Mouse (Mus musculus) left cerebral cortex, postnatal 4 days (tissue): ENCODE results near the gene Cish. TPM values are rescaled to one million over a fixed set of nuclear protein-coding genes. Genes with fewer than 3 reads are reported as not detected.
A peak's percentile ranks its signal among the peaks of the same experiment; 100 is the strongest.
"Not testable (repeated sequence)": the region's sequence is repeated elsewhere in the genome, so short reads cannot be mapped to it uniquely, and the experiment has no call there.

Experiments
- DNase-seq: peaks from one replicate; pipeline ENCODE4 v3.0.0-alpha.2; 2022
- intact Hi-C: fragments of 180-260 bp; cut with DNase I; formaldehyde crosslinking; loops from one replicate; pipeline ENCODE4 v1.15.1; 2025
- total RNA-seq, 2 experiments: library from RNA; stranded (reverse); gene quantifications; 2 replicates each; pipeline ENCODE4 v1.2.3; 2021

Cish gene
- total RNA-seq, 2 experiments from 2014 or later = 16.4 to 17.5 TPM

DNA sequence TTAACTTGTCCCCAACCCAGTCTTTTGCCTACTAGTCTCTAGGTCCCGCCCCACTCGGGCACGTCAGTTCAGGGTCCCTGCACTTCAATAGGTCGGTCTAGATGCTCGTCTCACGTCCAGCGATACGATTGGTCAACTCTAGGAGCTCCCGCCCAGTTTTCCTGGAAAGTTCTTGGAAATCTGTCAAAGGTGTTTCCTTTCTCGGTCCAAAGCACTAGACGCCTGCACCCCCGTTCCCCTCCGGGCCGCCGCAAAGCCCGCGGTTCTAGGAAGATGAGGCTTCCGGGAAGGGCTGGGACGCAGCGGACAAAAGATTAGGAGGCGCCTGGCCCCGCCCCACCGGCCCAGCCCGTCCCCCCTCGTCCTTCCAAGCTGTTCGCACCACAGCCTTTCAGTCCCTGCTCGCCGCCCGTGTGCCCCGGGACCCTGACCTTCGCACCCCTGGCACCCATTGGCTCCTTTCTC lies 707 bp downstream of the Cish start:
- intact Hi-C loops = loop anchor here (5.0 kb wide), 1 partner anchor 216 kb away; no protein-coding TSS in a partner anchor
- peak; percentile 93 for DNase-seq

DNA sequence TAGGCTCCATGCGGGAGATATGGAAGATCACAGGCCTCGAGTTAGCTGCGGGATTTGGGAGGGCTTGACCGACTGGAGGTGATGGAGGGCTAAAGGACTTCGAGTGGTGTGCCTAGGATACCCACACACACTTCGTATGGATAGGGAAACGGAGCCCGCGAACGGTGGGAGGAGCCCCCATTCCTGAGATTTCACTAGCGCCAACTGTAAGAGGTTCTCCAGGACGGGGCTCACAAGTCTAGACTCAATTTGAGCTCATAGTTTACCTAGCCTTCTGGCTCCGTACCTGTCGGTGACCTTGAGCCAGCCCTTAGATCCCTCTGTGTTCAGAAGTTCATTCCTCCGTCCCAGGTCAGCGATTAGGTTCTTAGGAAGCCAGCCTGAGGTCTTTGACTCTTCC lies 1.2 kb downstream of the Cish start:
- no peak for DNase-seq
- intact Hi-C loops = loop anchor here (5.0 kb wide), 1 partner anchor 215 kb away; no protein-coding TSS in a partner anchor

DNA sequence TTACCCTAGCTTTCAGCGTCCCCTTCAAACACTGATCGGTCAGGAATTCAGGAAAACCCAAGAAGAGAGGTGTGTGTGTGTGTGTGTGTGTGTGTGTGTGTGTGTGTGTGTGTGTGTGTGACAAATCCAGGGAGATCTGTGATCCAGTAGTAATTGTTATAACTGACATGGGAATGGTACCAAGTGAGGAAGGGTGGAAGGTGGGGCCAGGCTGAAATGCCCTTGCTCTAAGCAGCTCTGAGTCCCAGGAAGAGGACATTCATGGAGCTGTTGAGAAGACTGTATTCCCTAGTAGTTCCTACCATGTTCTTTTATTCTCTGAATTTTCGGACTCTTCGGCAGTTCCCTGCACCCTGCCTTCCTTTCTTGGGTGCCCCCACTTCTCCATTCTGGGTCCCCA lies 1.8 kb downstream of the Cish start:
- DNase-seq = no peak
- intact Hi-C loops = loop anchor here (5.0 kb wide), 1 partner anchor 215 kb away; no protein-coding TSS in a partner anchor

DNA sequence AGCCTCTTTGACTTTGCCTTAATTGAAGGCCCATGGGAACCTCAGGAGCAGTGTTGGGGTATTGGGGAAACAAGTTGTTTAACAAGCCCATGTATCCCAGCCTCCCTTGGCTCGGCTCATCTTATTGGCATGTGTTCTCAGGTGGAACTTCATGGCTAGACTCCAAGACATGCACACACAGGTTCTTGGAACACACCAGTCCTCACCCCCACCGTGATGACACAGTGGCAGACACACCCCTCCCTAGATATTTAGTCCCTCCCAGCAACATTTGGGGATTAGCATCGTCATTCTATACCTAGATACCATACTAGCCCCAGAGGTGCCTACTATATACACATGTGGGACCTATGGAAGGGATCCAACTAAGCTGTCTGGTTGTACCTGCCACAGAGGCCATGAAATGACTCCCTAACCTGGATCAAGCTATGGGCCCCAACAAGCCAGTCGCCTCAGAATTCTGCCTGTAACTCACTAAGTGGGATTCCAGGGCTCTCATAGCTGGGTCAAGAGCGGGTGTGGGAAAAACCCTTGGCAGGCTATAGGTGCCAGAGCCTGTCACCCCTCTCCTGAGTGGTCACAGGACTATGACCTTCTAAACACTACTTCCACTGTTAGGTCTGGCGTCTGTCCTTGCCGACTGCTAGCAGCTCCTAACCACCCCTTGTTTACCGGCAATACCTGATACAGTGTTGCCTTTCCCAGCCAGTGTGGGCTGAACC lies 2.4 kb downstream of the Cish start:
- intact Hi-C loops = loop anchor here (5.0 kb wide), 1 partner anchor 214 kb away; no protein-coding TSS in a partner anchor
- no peak for DNase-seq

DNA sequence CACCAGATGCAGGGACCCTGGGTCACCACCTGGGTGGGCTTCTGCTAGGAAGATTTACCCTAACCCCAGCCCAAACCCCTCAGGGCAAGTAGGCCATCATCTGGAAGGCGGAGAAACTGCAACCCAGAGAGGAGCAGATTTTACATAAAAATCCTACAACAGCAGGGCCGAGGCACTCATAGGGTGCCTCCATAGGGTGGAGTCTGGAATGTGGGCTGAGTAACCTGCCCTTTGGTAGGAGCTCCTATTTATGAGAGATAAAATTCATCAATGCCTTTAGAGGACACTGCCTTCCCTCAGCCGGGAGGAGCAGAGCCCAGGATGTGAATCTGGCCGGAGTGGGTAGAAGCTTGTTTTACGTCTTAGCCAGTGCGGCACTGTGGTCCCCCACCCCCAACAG lies 3.0 kb downstream of the Cish start:
- intact Hi-C loops = loop anchor here (5.0 kb wide), 1 partner anchor 213 kb away; no protein-coding TSS in a partner anchor
- no peak for DNase-seq

DNA sequence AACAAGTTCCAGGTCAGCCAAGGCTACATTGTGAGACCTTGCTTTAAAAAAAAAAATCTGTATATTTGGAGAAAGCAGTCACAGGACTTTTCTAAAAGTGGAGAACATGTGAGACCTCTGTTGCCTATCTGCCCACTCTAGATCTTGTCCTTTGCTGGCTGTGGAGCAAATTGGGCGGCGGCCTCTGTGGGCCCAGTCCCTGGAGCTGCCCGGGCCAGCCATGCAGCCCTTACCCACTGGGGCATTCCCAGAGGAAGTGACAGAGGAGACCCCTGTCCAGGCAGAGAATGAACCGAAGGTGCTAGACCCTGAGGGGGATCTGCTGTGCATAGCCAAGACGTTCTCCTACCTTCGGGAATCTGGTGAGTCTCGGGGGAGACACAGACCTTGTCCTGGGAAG lies 4.0 kb downstream of the Cish start:
- DNase-seq = no peak
- intact Hi-C loops = loop anchor here (5.0 kb wide), 1 partner anchor 213 kb away; no protein-coding TSS in a partner anchor

DNA sequence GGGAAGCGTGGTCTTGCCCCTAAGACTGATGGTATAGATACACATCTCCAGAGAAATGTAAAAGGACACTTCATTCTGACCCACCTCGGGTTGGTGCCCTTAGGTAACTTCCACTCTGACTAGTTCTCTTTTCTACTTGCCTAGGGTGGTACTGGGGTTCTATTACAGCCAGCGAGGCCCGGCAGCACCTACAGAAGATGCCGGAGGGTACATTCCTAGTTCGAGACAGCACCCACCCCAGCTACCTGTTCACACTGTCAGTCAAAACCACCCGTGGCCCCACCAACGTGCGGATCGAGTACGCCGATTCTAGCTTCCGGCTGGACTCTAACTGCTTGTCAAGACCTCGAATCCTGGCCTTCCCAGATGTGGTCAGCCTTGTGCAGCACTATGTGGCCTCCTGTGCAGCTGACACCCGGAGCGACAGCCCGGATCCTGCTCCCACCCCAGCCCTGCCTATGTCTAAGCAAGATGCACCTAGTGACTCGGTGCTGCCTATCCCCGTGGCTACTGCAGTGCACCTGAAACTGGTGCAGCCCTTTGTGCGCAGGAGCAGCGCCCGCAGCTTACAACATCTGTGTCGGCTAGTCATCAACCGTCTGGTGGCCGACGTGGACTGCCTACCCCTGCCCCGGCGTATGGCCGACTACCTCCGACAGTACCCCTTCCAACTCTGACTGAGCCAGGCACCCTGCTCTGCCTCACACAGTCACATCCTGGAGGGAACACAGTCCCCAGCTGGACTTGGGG lies 4.6 kb downstream of the Cish start:
- intact Hi-C loops = no loop called here

DNA sequence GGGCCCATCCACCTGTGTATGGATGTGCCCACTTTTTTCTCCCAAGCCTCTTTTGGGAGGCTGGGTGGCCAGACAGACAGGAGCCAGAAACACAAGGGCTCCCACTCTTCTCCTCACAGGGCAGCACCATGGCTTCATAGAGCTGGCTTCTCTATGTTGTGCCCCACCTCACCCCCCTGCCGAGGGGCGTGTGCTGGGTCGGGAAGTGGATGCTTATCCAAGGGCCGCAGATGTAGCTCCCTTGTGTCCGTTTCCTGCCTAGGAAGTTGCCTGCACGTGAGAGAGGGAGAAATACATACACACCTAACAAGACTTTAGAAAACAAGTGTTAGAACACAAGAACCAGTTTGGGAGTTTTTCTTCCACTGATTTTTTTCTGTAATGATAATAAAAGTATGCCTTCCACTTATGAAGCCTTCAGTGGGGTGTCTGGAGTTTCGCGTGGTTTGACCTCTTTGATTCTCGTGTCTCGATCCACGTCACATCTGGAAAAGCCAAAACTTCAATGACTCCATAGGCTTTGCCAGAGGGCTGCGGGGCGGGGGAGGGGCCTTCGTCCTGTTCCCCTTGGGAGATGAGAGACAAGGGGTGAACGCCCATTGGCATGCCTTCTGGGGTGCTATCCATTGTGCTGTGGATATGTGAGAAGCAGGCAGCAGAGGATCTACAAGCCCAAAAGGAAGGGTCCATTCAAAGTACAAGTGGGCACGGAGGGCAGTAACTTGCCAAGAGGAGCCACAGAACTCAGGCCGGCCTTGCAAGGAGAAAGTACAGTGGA lies 5.9 kb downstream of the Cish start:
- intact Hi-C loops = no loop called here
- DNase-seq = no peak

More for the DNA sequence above, 4.6 kb downstream of the Cish start:
- DNase-seq = no peak

DNA sequence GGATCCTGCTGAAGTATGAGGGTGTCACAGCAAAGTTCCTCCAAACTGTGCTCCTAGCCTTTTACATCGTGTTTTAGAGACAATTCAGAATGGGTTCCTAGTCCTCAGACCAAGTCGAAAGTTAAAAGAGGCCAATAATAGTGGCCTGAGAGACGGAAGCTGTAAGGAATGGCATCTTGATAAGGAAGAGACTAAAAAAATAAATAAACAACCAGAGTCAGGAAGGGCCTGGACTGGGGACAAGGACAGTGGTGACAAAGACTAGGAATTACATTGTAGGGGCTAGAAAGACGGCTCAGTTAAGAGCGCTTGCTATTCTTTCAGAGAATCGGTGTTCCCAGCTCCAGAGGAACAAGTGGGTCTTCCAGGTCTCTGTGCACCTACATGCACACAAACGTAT lies 6.8 kb downstream of the Cish start:
- intact Hi-C loops = no loop called here
- no peak for DNase-seq

DNA sequence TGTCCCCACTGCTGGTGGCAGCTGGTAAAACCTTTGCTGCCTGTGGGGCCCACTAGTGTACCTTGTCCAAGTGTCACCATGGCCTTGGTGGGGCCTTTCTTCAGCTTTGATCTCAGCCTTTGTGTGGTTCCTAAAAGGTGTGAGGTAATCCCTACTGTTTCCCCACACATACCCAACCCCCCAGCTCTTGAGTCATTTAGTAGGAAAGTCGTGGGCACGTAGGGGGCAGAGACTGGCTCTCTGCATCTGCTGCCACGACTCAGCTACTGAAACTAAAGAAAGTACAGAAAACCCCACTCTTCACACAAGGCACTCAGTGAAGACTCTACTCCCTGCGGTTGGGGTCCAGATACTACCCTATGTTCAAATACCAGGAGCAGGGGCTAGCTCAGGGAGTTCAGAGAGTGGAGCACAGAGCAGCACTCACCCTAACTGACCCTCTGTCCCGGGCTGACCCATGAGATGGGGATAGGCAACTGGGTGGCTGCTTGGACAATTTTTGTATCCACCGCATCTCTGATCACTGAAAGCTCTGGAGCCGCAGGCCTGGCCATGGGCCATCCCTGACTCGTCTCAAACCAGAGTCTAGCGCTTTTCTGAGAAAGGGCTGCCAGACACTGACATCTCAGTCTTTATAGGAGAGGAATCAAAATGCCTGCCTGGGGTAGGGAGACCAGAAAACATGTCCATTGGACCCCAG lies 7.4 kb downstream of the Cish start:
- intact Hi-C loops = no loop called here
- DNase-seq = no peak

DNA sequence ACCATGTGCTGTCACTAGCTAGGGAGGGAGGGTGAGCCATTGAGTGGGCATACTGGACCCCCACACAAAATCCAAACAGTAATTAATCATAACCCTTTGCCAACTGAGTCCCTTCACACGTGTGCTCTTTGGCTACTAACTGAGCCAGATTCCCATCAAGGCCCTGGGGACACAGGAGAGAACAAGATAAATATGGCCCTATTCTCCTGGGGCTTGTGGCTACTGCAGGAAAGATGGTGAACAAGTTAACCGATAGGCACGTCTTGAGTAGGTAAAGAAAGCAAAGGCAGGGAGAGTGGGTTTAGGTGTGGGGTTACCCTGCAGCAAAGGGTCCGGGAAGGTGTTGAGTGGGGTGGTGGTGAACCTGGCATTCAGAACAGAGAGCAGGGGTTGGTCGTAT lies 8.1 kb downstream of the Cish start:
- no peak for DNase-seq
- intact Hi-C loops = no loop called here

DNA sequence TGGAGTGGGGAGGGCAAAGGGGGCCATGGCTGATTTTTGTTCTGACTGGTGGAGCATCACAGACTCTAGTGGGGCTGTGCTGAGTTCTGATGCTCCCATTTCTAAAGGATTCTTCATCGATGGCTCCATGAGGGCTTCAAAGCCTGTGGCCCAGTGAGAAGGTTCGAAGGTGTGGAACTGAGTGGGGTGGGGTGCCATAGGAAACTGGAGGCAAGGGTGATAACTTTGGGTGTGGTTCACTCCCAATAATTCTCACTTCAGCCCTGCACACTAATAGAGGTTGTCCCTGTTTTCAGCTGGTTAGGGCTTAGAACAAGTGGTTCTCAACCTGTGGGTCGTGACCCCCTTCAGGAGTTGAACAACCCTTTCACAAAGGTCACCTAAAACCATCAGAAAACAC lies 8.6 kb downstream of the Cish start:
- intact Hi-C loops = no loop called here
- DNase-seq = no peak

DNA sequence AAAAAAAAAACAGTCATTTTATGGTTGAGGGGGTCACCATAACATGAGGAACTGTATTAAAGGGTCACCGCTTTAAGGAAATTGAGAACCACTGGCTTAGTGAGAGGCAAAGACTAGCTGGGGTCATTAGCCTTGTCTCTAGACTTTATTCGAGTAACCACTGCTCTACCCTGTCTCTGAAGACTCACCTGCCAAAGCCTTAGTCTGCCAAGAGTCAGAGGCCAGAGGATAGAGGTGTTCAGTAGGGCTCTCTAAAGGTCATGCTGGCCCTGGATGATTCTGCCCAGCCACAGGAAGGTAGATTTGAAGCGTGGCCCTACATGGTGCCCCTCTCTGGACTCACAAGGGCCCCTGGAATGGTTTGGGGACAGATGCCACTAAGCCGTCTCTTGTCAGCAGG lies 9.2 kb downstream of the Cish start:
- intact Hi-C loops = no loop called here
- DNase-seq = no peak

DNA sequence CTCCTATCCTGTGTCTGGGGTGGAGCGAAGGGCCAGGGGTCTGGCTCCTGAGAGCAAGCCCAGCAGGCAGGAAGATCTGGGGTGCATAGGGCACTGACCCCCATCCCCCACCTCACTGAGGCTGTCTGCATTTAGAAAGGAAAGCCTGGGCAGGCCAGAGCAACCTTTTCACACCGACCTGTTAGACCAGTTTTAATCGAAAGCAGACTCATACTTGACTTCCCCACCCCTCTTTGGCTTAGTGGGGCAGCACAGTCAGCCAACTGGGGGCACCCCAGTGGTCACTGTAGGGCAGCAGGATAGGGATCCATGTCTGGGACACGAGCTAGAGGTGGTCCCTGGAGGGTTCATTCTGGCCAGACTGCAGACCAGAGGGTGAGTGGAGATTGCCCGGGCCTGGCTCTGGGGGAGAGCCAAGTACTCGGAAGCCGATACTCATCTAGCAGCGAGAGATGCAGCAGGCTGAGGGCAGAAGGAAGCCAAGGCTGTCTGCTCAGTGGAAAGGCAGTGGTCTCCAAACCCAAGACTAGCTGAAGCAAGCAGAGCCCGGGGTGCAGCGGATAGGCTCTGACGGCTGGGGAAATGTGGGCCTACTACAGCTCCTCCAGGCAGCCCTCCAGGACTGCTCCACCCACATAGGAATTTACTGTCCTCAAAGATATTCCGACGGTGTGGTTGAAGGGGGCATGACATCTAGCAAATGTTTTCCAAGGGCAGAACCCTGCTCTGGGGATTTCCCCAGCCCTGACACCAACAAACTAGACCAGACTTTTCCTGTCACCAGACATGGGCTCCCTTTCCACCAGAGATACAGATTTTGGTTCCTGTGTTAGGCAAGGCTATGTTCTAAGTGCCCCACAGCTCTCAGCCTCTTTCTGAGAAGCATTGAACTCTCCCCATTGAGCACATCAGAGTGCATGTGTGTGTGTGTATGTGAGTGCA lies 10.0 kb downstream of the Cish start:
- DNase-seq = peak; percentile 35
- intact Hi-C loops = no loop called here

DNA sequence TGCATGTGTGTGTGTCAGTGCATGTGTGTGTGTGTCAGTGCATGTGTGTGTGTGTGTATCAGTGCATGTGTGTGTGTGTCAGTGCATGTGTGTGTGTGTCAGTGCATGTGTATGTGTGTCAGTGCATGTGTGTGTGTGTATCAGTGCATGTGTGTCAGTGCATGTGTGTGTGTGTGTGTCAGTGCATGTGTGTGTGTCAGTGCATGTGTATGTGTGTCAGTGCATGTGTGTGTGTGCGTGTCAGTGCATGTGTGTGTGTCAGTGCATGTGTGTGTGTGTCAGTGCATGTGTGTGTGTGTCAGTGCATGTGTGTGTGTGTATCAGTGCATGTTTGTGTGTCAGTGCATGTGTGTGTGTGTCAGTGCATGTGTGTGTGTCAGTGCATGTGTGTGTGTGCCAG lies 10.8 kb downstream of the Cish start:
- intact Hi-C loops, DNase-seq: not testable (repeated sequence)

DNA sequence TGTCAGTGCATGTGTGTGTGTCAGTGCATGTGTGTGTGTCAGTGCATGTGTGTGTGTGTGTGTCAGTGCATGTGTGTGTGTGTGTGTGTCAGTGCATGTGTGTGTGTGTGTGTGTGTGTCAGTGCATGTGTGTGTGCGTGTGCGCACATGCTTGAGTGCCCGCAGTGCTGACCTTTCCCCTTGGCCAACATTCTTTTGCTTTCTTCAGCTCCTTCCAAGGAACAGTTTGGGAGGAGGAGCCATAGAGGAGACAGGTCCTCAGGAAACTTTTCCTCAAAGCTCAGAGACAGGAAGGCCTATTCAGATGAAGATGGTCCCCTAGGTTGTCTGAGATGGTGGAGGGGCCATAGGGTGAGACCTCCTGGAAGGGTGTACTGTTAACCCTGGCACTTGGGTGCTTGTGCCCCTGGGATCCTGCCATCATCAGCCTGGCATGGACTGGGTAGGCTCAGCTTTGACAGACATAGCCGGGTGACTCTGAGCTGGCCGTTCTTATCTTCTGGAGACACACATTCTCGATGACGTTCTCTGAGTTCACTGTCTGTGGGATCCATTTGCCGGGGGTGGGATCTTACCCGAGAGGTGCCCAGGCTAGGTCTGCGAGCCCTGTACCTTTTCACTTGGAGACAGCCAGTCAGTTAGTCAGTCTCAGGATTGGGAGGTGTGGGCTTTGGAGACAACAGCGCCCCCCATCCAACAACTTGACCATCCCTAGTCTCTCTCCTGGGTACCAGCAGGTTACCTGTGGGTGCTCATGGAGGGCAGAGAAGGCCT lies 11.5 kb downstream of the Cish start:
- intact Hi-C loops = no loop called here
- DNase-seq = no peak

DNA sequence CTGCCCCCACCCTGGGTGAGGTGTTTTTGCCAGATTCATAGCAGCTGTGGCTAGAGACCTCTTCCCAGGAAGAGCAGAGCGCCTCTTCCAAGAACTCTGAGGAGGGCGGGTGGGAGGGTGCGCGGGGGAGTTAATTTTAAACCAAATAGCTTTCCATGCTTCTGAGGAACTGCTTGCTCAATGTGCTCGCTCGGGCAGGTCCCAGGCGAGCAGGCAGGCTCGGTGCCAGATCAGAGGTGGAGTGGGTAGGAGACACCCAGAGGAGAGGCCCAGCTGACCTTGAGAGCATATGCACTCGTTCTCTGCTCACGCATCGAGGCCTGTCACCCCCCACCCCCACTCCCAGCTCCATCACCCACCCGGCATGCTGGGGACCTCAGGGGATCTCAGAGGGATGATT lies 12.1 kb downstream of the Cish start:
- intact Hi-C loops = no loop called here
- peak; percentile 39 for DNase-seq

DNA sequence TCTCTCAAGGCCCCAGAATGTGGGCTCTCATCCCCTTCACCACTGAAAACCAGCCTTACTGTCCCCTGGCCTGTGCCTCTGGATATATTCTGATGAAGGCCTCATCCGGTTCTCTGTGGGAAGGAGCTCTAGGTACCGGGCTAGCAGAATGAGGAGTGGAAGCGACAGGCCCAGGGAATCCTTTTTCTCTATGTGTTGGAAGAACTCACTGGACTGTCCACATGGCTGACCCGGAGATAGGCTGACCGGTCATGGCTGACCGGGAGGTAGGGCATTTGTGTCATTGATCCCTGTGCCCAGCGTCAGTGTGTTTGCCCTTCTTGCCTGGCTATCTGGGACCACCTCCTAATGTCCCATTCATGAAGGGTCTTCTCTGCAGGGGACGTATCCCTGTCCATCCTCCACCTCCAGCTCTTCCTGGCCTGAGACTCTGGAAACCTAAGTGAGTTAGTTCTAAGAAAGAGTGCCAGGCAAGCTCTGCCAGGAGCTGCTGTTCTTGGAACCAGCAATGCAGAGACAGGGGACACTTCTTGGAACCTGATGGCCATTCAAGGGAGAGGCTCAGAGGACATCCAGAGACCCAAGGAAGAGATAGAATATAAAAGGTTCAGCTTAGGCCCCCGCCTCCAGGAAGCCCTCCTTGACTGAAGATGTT lies 12.6 kb downstream of the Cish start:
- intact Hi-C loops = no loop called here
- DNase-seq = no peak
